Mouse (Mus musculus): ENCODE measurements around the gene Sar1a. TPM values are rescaled to one million over a fixed set of nuclear protein-coding genes. Genes with fewer than 3 reads are reported as not detected.

Gene Sar1a
- polyA plus RNA-seq, 1 experiment from 2014 or later: 66.5 TPM

- H3K27me3 ChIP-seq: peaks cover 5% of the 10 kb centered on the region; the same call in 1 of the 2 replicates
These were observed 34.8 kb downstream of the Sar1a start, which contains the start of gene Aifm2 for GRCm38 (mm10) chr10:61714771-61715461. Gene Aifm2 (plus strand): TSS chr10:61715263.

DNA sequence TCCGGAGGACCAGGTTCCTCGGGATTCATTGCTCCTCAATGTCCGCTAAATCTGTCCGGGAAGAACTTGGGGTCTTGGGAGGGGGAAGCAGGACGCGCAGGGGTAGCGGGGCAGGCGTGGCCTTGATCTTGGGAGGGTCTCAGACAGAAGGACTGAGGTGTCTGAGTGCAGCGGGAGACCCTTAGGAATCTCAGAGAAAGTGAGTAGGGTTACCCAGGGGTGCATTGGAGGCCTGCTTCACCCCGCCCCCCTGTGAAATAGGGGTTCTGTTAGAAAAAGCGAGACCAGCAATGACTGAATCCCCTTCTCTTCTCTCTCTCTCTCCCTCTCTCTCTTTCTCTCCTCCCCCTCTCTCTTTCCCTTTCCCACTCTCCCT lies 35.4 kb downstream of the Sar1a start:
- H3K4me3 ChIP-seq (replicated peaks): peak overlapping the region; percentile 62
- no peaks in the 10 kb centered on the region for H3K9me3 ChIP-seq (replicated peaks)
- H3K9ac ChIP-seq: peak overlapping the region; percentile 47
- peak overlapping the region; percentile 84 for H3K4me2 ChIP-seq
- H3K27ac ChIP-seq (replicated peaks): no peak overlapping the region
- peaks cover 5% of the 10 kb centered on the region; the same call in 1 of the 2 replicates for H3K27me3 ChIP-seq
- no peaks in the 10 kb centered on the region for H3K36me3 ChIP-seq (replicated peaks)
- peak; percentile 35 for ATAC-seq (ENCODE audit: insufficient read depth)
- 3% methylated on average over 11 of the region's 11 CpGs for WGBS (ENCODE audit: insufficient replicate concordance)
- H3K4me1 ChIP-seq (replicated peaks): peaks cover 32% of the 10 kb centered on the region

More at GRCm38 (mm10) chr10:61714771-61715461, 34.8 kb downstream of the Sar1a start, which contains the start of gene Aifm2:
- H3K4me3 ChIP-seq (replicated peaks): peak within 1 kb of the TSS; percentile 62
- WGBS (ENCODE audit: insufficient replicate concordance): 13% methylated on average over 34 of the region's 36 CpGs
- H3K9me3 ChIP-seq (replicated peaks): no peaks in the 10 kb centered on the region
- H3K36me3 ChIP-seq (replicated peaks): no peaks in the 10 kb centered on the region
- H3K4me1 ChIP-seq (replicated peaks): peaks cover 32% of the 10 kb centered on the region
- peak within 1 kb of the TSS; percentile 84 for H3K4me2 ChIP-seq
- H3K9ac ChIP-seq: peak within 1 kb of the TSS; percentile 47
- H3K27ac ChIP-seq (replicated peaks): no peak within 1 kb of the TSS
- peak; percentile 83 for ATAC-seq (ENCODE audit: insufficient read depth)

GRCm38 (mm10) chr10:61715996-61716864 lies 36.1 kb downstream of the Sar1a start:
- Histone ChIP-seq H3K4me3 (replicated peaks) (peak overlapping the region; percentile 62; the same call in 1 of the 2 replicates), H3K4me1 (replicated peaks) (peaks cover 32% of the 10 kb centered on the region), H3K9ac (no peak overlapping the region), H3K4me2 (peak overlapping the region; percentile 84), H3K27me3 (no peaks in the 10 kb centered on the region), H3K27ac (replicated peaks) (no peak overlapping the region), H3K9me3 (replicated peaks) (no peaks in the 10 kb centered on the region), H3K36me3 (replicated peaks) (no peaks in the 10 kb centered on the region)
- no peak for ATAC-seq (ENCODE audit: insufficient read depth)
- 57% methylated on average over 7 of the region's 7 CpGs for WGBS (ENCODE audit: insufficient replicate concordance)

DNA sequence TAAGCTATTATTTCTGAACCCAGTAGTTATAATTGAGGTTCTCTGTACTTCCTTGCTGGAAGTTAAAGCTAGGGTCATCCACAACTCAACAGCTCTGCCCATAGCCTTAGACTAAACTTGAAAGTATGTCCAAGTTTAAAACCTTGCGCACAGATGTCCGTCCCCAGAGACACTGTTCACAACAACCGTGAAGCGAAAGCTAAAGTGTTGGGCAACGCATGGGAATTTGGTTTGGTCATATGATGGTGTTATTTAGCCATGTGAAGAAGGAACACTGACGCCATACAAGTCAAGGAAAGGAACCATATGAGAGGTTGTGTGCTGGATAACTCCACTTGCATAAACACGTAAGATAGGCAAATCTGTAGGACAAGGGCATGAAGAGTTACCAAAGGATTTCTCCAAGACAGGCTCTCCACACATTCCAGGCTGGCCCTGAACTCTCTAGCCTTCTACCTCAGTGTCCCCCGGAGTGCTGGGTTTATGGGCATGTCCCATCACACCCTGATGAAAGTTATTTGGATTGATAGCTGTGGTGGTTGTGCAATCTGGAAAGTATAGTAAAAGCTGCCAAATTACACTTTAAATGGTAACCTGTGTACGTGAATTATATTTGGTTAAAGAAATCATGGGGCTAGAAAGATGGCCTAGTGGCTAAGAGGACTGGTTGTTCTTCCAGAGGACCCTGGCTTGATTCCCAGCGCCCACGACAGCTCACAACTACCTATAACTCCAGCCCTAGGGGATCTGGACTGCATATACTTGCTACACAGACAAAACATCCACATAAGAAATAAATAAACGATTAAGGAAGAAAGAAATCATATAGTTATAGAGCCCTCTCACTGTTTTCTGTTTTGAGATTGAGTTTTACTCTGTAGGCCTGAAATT lies 37.6 kb downstream of the Sar1a start:
- WGBS (ENCODE audit: insufficient replicate concordance): 72% methylated on average over 12 of the region's 12 CpGs
- Histone ChIP-seq H3K9me3 (replicated peaks) (no peaks in the 10 kb centered on the region), H3K4me1 (replicated peaks) (peaks cover 32% of the 10 kb centered on the region), H3K4me2 (no peak overlapping the region), H3K36me3 (replicated peaks) (no peaks in the 10 kb centered on the region), H3K9ac (no peak overlapping the region), H3K4me3 (replicated peaks) (no peak overlapping the region), H3K27me3 (no peaks in the 10 kb centered on the region), H3K27ac (replicated peaks) (no peak overlapping the region)
- no peak for ATAC-seq (ENCODE audit: insufficient read depth)

DNA sequence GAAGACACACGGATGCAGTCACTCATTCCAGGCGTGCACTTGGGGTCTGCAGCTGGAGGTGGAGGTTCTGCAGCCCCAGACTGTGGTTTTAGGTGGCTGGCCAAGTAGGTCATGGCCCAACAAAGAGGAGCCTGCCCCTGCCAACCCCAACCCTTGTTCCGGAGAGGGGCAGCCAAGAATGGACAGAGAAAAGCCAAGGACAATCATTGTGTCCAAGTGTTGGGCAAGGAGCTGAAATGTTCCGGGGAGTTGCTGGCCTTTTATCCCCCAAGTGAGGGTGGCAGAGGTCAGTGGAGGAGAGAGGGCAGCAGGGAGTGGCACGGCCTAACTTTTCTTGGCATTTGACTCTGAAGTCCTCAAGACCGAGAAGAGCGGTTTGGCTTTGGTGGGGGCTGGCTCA lies 40.2 kb downstream of the Sar1a start:
- Histone ChIP-seq H3K4me1 (replicated peaks) (peaks cover 17% of the 10 kb centered on the region), H3K4me3 (replicated peaks) (no peak overlapping the region), H3K27me3 (no peaks in the 10 kb centered on the region), H3K9me3 (replicated peaks) (no peaks in the 10 kb centered on the region), H3K36me3 (replicated peaks) (no peaks in the 10 kb centered on the region), H3K9ac (no peak overlapping the region), H3K27ac (replicated peaks) (no peak overlapping the region), H3K4me2 (no peak overlapping the region)
- 73% methylated on average over 7 of the region's 7 CpGs for WGBS (ENCODE audit: insufficient replicate concordance)
- ATAC-seq (ENCODE audit: insufficient read depth): no peak

DNA sequence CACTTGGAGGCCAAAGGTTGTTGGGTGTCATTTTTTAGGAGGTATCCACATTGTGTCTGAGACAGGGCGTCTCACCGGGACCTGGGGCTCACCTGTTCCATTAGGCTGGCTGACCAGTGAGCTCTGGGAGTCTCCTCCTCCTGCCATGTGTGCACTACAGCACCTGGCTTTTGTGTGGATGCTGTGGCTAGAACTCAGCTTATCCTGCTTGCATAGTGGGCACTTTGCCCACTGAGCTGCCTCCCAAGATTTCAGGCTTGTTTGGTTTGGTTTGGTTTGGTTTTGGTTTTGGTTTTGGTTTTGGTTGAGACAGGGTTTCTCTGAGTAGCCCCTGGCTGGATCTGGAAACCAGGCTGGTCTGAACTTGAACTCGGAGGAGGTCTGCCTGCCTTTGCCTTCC lies 42.1 kb downstream of the Sar1a start:
- WGBS (ENCODE audit: insufficient replicate concordance): 43% methylated on average over 3 of the region's 3 CpGs
- H3K9me3 ChIP-seq (replicated peaks): no peaks in the 10 kb centered on the region
- 0 out of 2 replicates have a peak, but pooled peaks cover 4% of the 10 kb centered on the region for H3K4me1 ChIP-seq (replicated peaks)
- H3K36me3 ChIP-seq (replicated peaks): no peaks in the 10 kb centered on the region
- no peak overlapping the region for H3K27ac ChIP-seq (replicated peaks)
- ATAC-seq (ENCODE audit: insufficient read depth): no peak
- H3K4me2 ChIP-seq: no peak overlapping the region
- no peak overlapping the region for H3K4me3 ChIP-seq (replicated peaks)
- H3K9ac ChIP-seq: no peak overlapping the region
- H3K27me3 ChIP-seq: no peaks in the 10 kb centered on the region

- H3K9me3 ChIP-seq (replicated peaks): no peaks in the 10 kb centered on the region
- no peaks in the 10 kb centered on the region for H3K27me3 ChIP-seq
- no peak overlapping the region for H3K27ac ChIP-seq (replicated peaks)
- H3K4me1 ChIP-seq (replicated peaks): no peaks in the 10 kb centered on the region
- no peak overlapping the region for H3K4me3 ChIP-seq (replicated peaks)
- WGBS (ENCODE audit: insufficient replicate concordance): 55% methylated on average over 6 of the region's 6 CpGs
- H3K4me2 ChIP-seq: no peak overlapping the region
- ATAC-seq (ENCODE audit: insufficient read depth): no peak
- H3K9ac ChIP-seq: no peak overlapping the region
- H3K36me3 ChIP-seq (replicated peaks): no peaks in the 10 kb centered on the region
These were observed 43.2 kb downstream of the Sar1a start for GRCm38 (mm10) chr10:61723271-61723670.

DNA sequence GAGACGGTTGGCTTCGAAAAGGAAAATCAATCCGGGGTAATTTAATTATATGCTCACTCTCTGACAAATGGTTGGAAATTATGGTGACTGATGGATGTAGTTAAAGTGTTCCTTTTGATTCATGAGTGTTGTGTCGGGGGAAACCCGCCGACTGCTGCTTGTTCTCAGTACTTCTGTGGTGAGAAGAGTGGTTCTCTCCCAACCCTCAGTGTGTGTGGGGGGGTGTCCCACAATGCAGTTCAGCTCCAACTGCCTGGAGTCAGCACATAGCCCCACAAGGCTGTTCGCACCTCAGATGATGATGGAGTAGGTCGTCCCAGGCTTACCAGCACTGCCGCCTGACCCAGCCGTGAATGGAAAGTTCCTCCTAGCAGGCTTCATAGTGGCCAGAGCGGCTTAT lies 49.1 kb downstream of the Sar1a start:
- H3K27me3 ChIP-seq: no peaks in the 10 kb centered on the region
- 68% methylated on average over 11 of the region's 11 CpGs for WGBS (ENCODE audit: insufficient replicate concordance)

DNA sequence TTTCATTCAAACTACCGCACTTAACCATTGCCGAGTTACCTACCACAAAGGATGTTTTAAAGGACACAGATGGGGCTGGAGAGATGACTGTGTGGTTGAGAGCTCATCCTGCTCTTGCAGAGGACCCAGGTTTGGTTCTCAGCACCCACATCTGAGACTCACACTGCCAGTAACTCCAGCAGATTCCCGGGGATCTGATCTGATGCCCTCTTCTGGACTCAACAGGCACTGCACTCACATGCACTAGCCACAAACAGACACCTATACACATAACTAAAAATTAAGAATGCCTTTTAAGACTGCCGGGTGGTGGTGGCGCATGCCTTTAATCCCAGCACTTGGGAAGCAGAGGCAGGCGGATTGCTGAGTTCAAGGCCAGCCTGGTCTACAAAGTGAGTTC lies 50.1 kb downstream of the Sar1a start:
- Histone ChIP-seq H3K9me3 (replicated peaks) (no peaks in the 10 kb centered on the region), H3K4me3 (replicated peaks) (no peak overlapping the region), H3K4me2 (no peak overlapping the region), H3K36me3 (replicated peaks) (peaks cover 4% of the 10 kb centered on the region; the same call in 1 of the 2 replicates), H3K4me1 (replicated peaks) (no peaks in the 10 kb centered on the region), H3K9ac (no peak overlapping the region), H3K27ac (replicated peaks) (no peak overlapping the region), H3K27me3 (no peaks in the 10 kb centered on the region)
- no peak for ATAC-seq (ENCODE audit: insufficient read depth)
- 81% methylated on average over 6 of the region's 6 CpGs for WGBS (ENCODE audit: insufficient replicate concordance)

More for the DNA sequence above, 49.1 kb downstream of the Sar1a start:
- no peaks in the 10 kb centered on the region for H3K9me3 ChIP-seq (replicated peaks)
- no peak overlapping the region for H3K4me2 ChIP-seq
- no peak overlapping the region for H3K4me3 ChIP-seq (replicated peaks)
- peaks cover 4% of the 10 kb centered on the region; the same call in 1 of the 2 replicates for H3K36me3 ChIP-seq (replicated peaks)
- H3K9ac ChIP-seq: no peak overlapping the region
- no peaks in the 10 kb centered on the region for H3K4me1 ChIP-seq (replicated peaks)
- no peak overlapping the region for H3K27ac ChIP-seq (replicated peaks)
- no peak for ATAC-seq (ENCODE audit: insufficient read depth)

DNA sequence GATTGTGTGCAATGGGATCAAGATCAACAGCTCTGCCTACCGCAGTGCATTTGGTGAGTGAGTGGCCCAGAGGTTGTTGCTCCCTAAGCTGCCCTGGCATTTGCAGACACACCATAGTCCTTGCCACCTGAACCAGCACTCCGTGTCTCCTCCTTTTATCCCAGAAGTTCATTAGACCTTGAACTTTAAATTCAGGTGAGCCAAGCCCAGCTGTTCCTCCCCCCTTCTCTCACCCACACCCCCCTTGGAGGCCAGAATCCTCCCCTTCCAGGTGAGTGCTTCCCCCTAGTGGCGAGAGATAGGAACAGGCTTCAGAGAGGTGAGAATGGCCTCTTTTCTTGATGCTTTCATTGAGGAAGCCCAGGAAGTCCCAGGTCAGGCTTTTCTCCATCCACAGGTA lies 54.3 kb downstream of the Sar1a start:
- no peak overlapping the region for H3K4me3 ChIP-seq (replicated peaks)
- H3K27me3 ChIP-seq: no peaks in the 10 kb centered on the region
- H3K36me3 ChIP-seq (replicated peaks): peaks cover 4% of the 10 kb centered on the region; the same call in 1 of the 2 replicates
- no peak overlapping the region for H3K9ac ChIP-seq
- H3K4me1 ChIP-seq (replicated peaks): no peaks in the 10 kb centered on the region
- 39% methylated on average over 3 of the region's 3 CpGs for WGBS (ENCODE audit: insufficient replicate concordance)
- ATAC-seq (ENCODE audit: insufficient read depth): no peak
- H3K9me3 ChIP-seq (replicated peaks): no peaks in the 10 kb centered on the region
- H3K4me2 ChIP-seq: no peak overlapping the region
- H3K27ac ChIP-seq (replicated peaks): no peak overlapping the region

Measured in liver, embryonic 15.5 days (tissue).